Mouse (Mus musculus): ENCODE results near the gene Kazn. TPM values are rescaled to one million over a fixed set of nuclear protein-coding genes. Genes with fewer than 3 reads are reported as not detected.

Gene Kazn
- total and polyA plus RNA-seq, 2 experiments from 2014 or later, result 25.6 to 70.2 TPM

DNA sequence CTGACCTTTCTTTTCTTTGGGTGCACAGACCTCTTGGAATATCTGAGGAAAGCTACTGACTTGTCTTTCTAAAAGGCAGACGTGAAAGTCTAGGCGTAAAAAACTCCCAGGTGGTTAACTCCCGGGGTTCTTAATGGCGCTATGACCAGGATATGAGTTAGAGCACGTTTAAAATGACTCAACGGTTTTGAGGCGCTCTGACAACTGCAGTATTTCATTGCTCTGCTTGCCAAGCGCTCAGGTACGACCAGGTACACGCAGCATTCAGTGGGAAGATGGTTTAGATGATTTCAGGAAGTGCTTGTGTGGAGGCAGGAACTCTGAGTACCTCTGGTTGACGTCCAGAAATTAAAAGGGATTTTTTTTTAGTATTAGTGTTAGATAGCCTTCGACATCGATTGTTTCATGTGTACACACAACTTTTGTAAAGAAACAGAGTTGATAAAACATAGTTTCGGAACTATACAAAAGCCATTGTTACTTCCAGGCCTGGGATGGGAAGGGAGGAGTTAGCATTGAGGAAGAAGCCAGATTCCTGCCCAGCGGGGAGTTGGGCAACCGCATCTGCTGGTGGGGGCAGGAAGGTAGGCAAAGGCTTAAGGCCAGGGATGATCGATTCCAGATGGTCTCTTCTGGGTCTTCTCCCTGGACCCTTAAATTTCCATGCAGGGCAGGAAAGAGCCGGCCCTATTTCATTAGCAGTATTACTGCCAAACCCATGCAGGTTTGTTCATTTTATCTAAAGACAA, 167.8 kb downstream of the Kazn start:
- Histone ChIP-seq H3K4me3 (ENCODE audit: low read depth, low read length) (no peak overlapping the region), H3K27me3 (ENCODE audit: insufficient read depth, low read length) (no peaks in the 10 kb centered on the region; the same call in 1 of the 2 replicates), H3K4me1 (ENCODE audit: insufficient read depth, low read length) (no peaks in the 10 kb centered on the region; the same call in 1 of the 2 replicates), H3K36me3 (ENCODE audit: insufficient read depth, low read length) (no peaks in the 10 kb centered on the region), H3K27ac (ENCODE audit: low read depth, low read length) (no peak overlapping the region), H3K9me3 (ENCODE audit: low read length) (no peaks in the 10 kb centered on the region), H3K4me2 (ENCODE audit: low read depth, low read length, poor library complexity, severe bottlenecking) (no peak overlapping the region), H3K9ac (replicated peaks; ENCODE audit: low read length, poor library complexity, severe bottlenecking) (no peak overlapping the region)
- no peak for ATAC-seq (ENCODE audit: low FRiP score)
- 22% methylated on average over 18 of the region's 18 CpGs for WGBS
- DNase-seq (ENCODE audit: low spot score), result peak; percentile 35
- TF ChIP-seq CTCF (IDR thresholded peaks at IDR 0.05), result no peak

DNA sequence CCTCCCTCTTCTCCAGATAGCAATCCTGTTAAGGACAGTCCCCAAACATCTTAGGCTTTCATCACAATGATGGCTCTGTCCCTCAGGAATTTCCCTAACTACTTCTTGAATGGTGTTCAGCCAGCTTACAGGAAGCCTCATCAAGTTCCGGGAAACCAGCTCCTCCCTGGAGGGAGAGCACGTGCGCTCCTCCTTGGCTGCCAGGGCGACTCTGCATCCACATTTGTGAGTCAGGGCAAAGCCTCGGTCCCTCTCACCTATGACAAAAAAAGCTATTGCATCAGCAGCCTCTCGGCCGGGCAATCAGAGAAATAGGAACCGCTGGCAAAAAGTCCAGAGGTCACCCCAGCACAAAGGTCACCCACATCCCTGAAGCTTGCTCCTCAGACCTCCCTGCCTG, 168.4 kb downstream of the Kazn start:
- Histone ChIP-seq H3K4me2 (ENCODE audit: low read depth, low read length, poor library complexity, severe bottlenecking) (no peak overlapping the region), H3K9me3 (ENCODE audit: low read length) (no peaks in the 10 kb centered on the region), H3K27ac (ENCODE audit: low read depth, low read length) (no peak overlapping the region), H3K9ac (replicated peaks; ENCODE audit: low read length, poor library complexity, severe bottlenecking) (no peak overlapping the region), H3K4me1 (ENCODE audit: insufficient read depth, low read length) (no peaks in the 10 kb centered on the region; the same call in 1 of the 2 replicates), H3K27me3 (ENCODE audit: insufficient read depth, low read length) (no peaks in the 10 kb centered on the region; the same call in 1 of the 2 replicates), H3K36me3 (ENCODE audit: insufficient read depth, low read length) (no peaks in the 10 kb centered on the region), H3K4me3 (ENCODE audit: low read depth, low read length) (no peak overlapping the region)
- 16% methylated on average over 8 of the region's 8 CpGs for WGBS
- TF ChIP-seq CTCF (IDR thresholded peaks at IDR 0.05), result no peak
- ATAC-seq (ENCODE audit: low FRiP score), result no peak
- DNase-seq (ENCODE audit: low spot score), result no peak

GRCm38 (mm10) chr4:142068899-142069812, 170.0 kb downstream of the Kazn start:
- DNase-seq (ENCODE audit: low spot score) (no peak), ATAC-seq (ENCODE audit: low FRiP score) (no peak)
- H3K4me2 ChIP-seq (ENCODE audit: low read depth, low read length, poor library complexity, severe bottlenecking), result no peak overlapping the region
- H3K9me3 ChIP-seq (ENCODE audit: low read length), result no peaks in the 10 kb centered on the region
- H3K36me3 ChIP-seq (ENCODE audit: insufficient read depth, low read length), result no peaks in the 10 kb centered on the region
- no peak overlapping the region for H3K27ac ChIP-seq (ENCODE audit: low read depth, low read length)
- no peaks in the 10 kb centered on the region; the same call in 1 of the 2 replicates for H3K27me3 ChIP-seq (ENCODE audit: insufficient read depth, low read length)
- no peaks in the 10 kb centered on the region; the same call in 1 of the 2 replicates for H3K4me1 ChIP-seq (ENCODE audit: insufficient read depth, low read length)
- TF ChIP-seq CTCF (IDR thresholded peaks at IDR 0.05), result no peak
- H3K4me3 ChIP-seq (ENCODE audit: low read depth, low read length), result no peak overlapping the region
- WGBS, result 28% methylated on average over 18 of the region's 18 CpGs
- no peak overlapping the region; the same call in 1 of the 2 replicates for H3K9ac ChIP-seq (replicated peaks; ENCODE audit: low read length, poor library complexity, severe bottlenecking)

GRCm38 (mm10) chr4:142066576-142066975, 172.6 kb downstream of the Kazn start:
- WGBS, result 43% methylated on average over 4 of the region's 4 CpGs

GRCm38 (mm10) chr4:142065835-142066234, 173.4 kb downstream of the Kazn start:
- Histone ChIP-seq H3K9me3 (ENCODE audit: low read length) (no peaks in the 10 kb centered on the region), H3K27ac (ENCODE audit: low read depth, low read length) (no peak overlapping the region), H3K4me1 (ENCODE audit: insufficient read depth, low read length) (no peaks in the 10 kb centered on the region; the same call in 1 of the 2 replicates), H3K4me2 (ENCODE audit: low read depth, low read length, poor library complexity, severe bottlenecking) (no peak overlapping the region), H3K36me3 (ENCODE audit: insufficient read depth, low read length) (no peaks in the 10 kb centered on the region), H3K27me3 (ENCODE audit: insufficient read depth, low read length) (no peaks in the 10 kb centered on the region; the same call in 1 of the 2 replicates), H3K4me3 (ENCODE audit: low read depth, low read length) (no peak overlapping the region), H3K9ac (replicated peaks; ENCODE audit: low read length, poor library complexity, severe bottlenecking) (no peak overlapping the region)
- TF ChIP-seq CTCF (IDR thresholded peaks at IDR 0.05), result no peak
- ATAC-seq (ENCODE audit: low FRiP score), result no peak
- DNase-seq (ENCODE audit: low spot score), result no peak
- WGBS, result 80% methylated on average over 6 of the region's 6 CpGs

More at GRCm38 (mm10) chr4:142066576-142066975, 172.6 kb downstream of the Kazn start:
- Histone ChIP-seq H3K4me3 (ENCODE audit: low read depth, low read length) (no peak overlapping the region), H3K27ac (ENCODE audit: low read depth, low read length) (no peak overlapping the region), H3K9me3 (ENCODE audit: low read length) (no peaks in the 10 kb centered on the region), H3K27me3 (ENCODE audit: insufficient read depth, low read length) (no peaks in the 10 kb centered on the region; the same call in 1 of the 2 replicates), H3K4me2 (ENCODE audit: low read depth, low read length, poor library complexity, severe bottlenecking) (no peak overlapping the region), H3K9ac (replicated peaks; ENCODE audit: low read length, poor library complexity, severe bottlenecking) (no peak overlapping the region), H3K4me1 (ENCODE audit: insufficient read depth, low read length) (no peaks in the 10 kb centered on the region; the same call in 1 of the 2 replicates), H3K36me3 (ENCODE audit: insufficient read depth, low read length) (no peaks in the 10 kb centered on the region)
- DNase-seq (ENCODE audit: low spot score) (no peak), ATAC-seq (ENCODE audit: low FRiP score) (no peak)
- TF ChIP-seq CTCF (IDR thresholded peaks at IDR 0.05), result no peak

All from midbrain, postnatal 0 days (tissue).